ENCODE assay signal across 19 mouse cellular contexts in the genomic region with DNA sequence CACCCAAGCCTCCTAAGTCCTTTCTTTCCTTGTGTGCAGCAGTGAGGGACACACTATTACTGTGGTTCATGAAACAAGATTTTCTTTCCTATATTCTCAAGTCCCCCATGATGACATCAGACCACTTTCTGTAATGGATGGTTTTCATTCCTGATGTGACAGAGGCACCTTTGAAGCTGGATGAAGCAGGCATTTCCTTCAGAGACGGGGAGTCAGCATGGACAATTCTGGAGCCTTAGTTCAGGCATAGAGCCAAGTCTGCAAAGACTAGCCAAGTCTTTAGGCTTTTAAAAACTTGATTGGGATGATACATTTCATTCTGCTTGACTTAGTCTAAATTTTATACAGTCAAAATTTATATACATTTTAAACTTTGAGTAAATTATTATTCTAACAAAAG.
DNase-seq lines count a peak whose midpoint lies in the region; ATAC-seq and TF ChIP-seq lines count a peak whose summit lies in the region.
"Had no signal": no experiment of that assay in that cellular context is flagged by ENCODE, and none has a peak within 500 bp of the region (broad histone marks: within the 10 kb centered on the region; RNA-seq: fewer than 3 reads in every experiment).

No protein-coding gene starts in this region.

- 47% methylated on average over 1 of the region's 1 CpGs for WGBS in hindbrain, embryonic 15.5 days
- whole genome bisulfite sequencing in hindbrain, embryonic 12.5 days: 57% methylated on average over 1 of the region's 1 CpGs
- WGBS in midbrain, embryonic 14.5 days: 73% methylated on average over 1 of the region's 1 CpGs
- 84% methylated on average over 1 of the region's 1 CpGs for WGBS in midbrain, embryonic 11.5 days

- no peak for TF ChIP-seq CTCF in brain, embryonic 14.5 days (IDR thresholded peaks at IDR 0.05; ENCODE audit: borderline replicate concordance, extremely low read depth, insufficient read depth, insufficient read length)

- H3K4me1 ChIP-seq in hindbrain, embryonic 15.5 days (replicated peaks): peaks cover 10% of the 10 kb centered on the region; the same call in 1 of the 2 replicates
- H3K4me1 ChIP-seq in hindbrain, embryonic 12.5 days: no peaks in the 10 kb centered on the region
- 0 out of 2 replicates have a peak, but pooled peaks cover 3% of the 10 kb centered on the region for H3K4me1 ChIP-seq in midbrain, embryonic 14.5 days (ENCODE audit: control insufficient read depth, insufficient read depth, low read length)
- no peaks in the 10 kb centered on the region for H3K4me1 ChIP-seq in midbrain, embryonic 11.5 days (ENCODE audit: control insufficient read depth, insufficient read depth, low read length)
- H3K4me1 ChIP-seq: embryonic facial prominence, embryonic 13.5 days; heart, embryonic 10.5 days had no signal

- no peak for TF ChIP-seq POLR2A in brain, embryonic 14.5 days (IDR thresholded peaks at IDR 0.05; ENCODE audit: borderline replicate concordance, extremely low read depth, insufficient read depth, insufficient read length, poor library complexity, severe bottlenecking)

- ATAC-seq in hindbrain, embryonic 15.5 days (ENCODE audit: low FRiP score, low read depth): no peak
- no peak for ATAC-seq in hindbrain, embryonic 12.5 days (ENCODE audit: low FRiP score)
- no peak for ATAC-seq in midbrain, embryonic 14.5 days (ENCODE audit: low FRiP score, low TSS enrichment)
- ATAC-seq in midbrain, embryonic 11.5 days (ENCODE audit: low FRiP score): no peak
- ATAC-seq: CD4-positive, CD25-positive, alpha-beta regulatory T cell, adult 4 months had no signal

- no peak overlapping the region for H3K4me3 ChIP-seq in hindbrain, embryonic 15.5 days
- no peak overlapping the region for H3K4me3 ChIP-seq in hindbrain, embryonic 12.5 days
- no peak overlapping the region for H3K4me3 ChIP-seq in midbrain, embryonic 14.5 days (replicated peaks; ENCODE audit: low read depth, low read length)
- no peak overlapping the region for H3K4me3 ChIP-seq in midbrain, embryonic 11.5 days (ENCODE audit: low read depth, low read length)
- H3K4me3 ChIP-seq: embryonic facial prominence, embryonic 13.5 days; heart, embryonic 10.5 days; neural tube, embryonic 13.5 days had no signal

- H3K36me3 ChIP-seq in hindbrain, embryonic 15.5 days: no peaks in the 10 kb centered on the region
- no peaks in the 10 kb centered on the region for H3K36me3 ChIP-seq in hindbrain, embryonic 12.5 days
- H3K36me3 ChIP-seq in midbrain, embryonic 14.5 days (ENCODE audit: control insufficient read depth, insufficient read depth, low read length): no peaks in the 10 kb centered on the region
- H3K36me3 ChIP-seq in midbrain, embryonic 11.5 days (ENCODE audit: control insufficient read depth, insufficient read depth, low read length): no peaks in the 10 kb centered on the region
- H3K36me3 ChIP-seq: embryonic facial prominence, embryonic 13.5 days; G1E; heart, embryonic 10.5 days; neural tube, embryonic 13.5 days had no signal

- H3K4me2 ChIP-seq in hindbrain, embryonic 15.5 days: peak overlapping the region; percentile 31; the same call in 1 of the 2 replicates
- H3K4me2 ChIP-seq in hindbrain, embryonic 12.5 days (replicated peaks): no peak overlapping the region
- no peak overlapping the region for H3K4me2 ChIP-seq in midbrain, embryonic 14.5 days (ENCODE audit: low read length)
- no peak overlapping the region for H3K4me2 ChIP-seq in midbrain, embryonic 11.5 days
- H3K4me2 ChIP-seq: embryonic facial prominence, embryonic 13.5 days had no signal

- H3K9ac ChIP-seq in hindbrain, embryonic 15.5 days: no peak overlapping the region
- H3K9ac ChIP-seq in hindbrain, embryonic 12.5 days: no peak overlapping the region
- no peak overlapping the region for H3K9ac ChIP-seq in midbrain, embryonic 14.5 days (replicated peaks; ENCODE audit: low read length)
- no peak overlapping the region for H3K9ac ChIP-seq in midbrain, embryonic 11.5 days (ENCODE audit: low read length)
- H3K9ac ChIP-seq: embryonic facial prominence, embryonic 13.5 days had no signal

- no peaks in the 10 kb centered on the region for H3K27me3 ChIP-seq in hindbrain, embryonic 15.5 days
- H3K27me3 ChIP-seq in hindbrain, embryonic 12.5 days: no peaks in the 10 kb centered on the region
- no peaks in the 10 kb centered on the region for H3K27me3 ChIP-seq in midbrain, embryonic 14.5 days (ENCODE audit: control insufficient read depth, insufficient read depth, low read length)
- H3K27me3 ChIP-seq in midbrain, embryonic 11.5 days (ENCODE audit: control insufficient read depth, insufficient read depth, low read length): no peaks in the 10 kb centered on the region
- H3K27me3 ChIP-seq: embryonic facial prominence, embryonic 13.5 days; neural tube, embryonic 13.5 days had no signal

- DNase-seq in midbrain, embryonic 14.5 days: peak; percentile 10
- DNase-seq in midbrain, embryonic 11.5 days (ENCODE audit: low spot score, missing footprints): no peak
- peak; percentile 30 for DNase-seq in brain, embryonic 14.5 days (ENCODE audit: low read depth)
- DNase-seq in cerebellum, postnatal 14 days: peak; percentile 26 to 48
- DNase-seq in frontal cortex, postnatal 36 days (ENCODE audit: low spot score in 2 of 2): no peak
- DNase-seq: adrenal gland, adult 8-10 months; gastrocnemius, postnatal 36 days; heart, postnatal 10 days; kidney, adult 2 months; liver; lung, adult 2 months; right cerebral cortex, postnatal 14 days had no signal

- no peak overlapping the region for H3K27ac ChIP-seq in hindbrain, embryonic 15.5 days (replicated peaks)
- H3K27ac ChIP-seq in hindbrain, embryonic 12.5 days: no peak overlapping the region
- 0 out of 2 replicates have a peak overlapping the region, but pooled peaks have one; percentile 60 for H3K27ac ChIP-seq in midbrain, embryonic 14.5 days (replicated peaks; ENCODE audit: low read depth, low read length)
- H3K27ac ChIP-seq in midbrain, embryonic 11.5 days (ENCODE audit: low read depth, low read length): no peak overlapping the region
- H3K27ac ChIP-seq: embryonic facial prominence, embryonic 13.5 days; heart, embryonic 10.5 days had no signal

- H3K9me3 ChIP-seq in hindbrain, embryonic 15.5 days: no peaks in the 10 kb centered on the region
- no peaks in the 10 kb centered on the region for H3K9me3 ChIP-seq in hindbrain, embryonic 12.5 days (replicated peaks)
- H3K9me3 ChIP-seq in midbrain, embryonic 14.5 days (ENCODE audit: control insufficient read depth, low read length): no peaks in the 10 kb centered on the region; the same call in 1 of the 2 replicates
- 0 out of 2 replicates have a peak, but pooled peaks cover 2% of the 10 kb centered on the region for H3K9me3 ChIP-seq in midbrain, embryonic 11.5 days (ENCODE audit: control insufficient read depth, low read length)
- H3K9me3 ChIP-seq: embryonic facial prominence, embryonic 13.5 days; G1E; heart, embryonic 10.5 days; neural tube, embryonic 13.5 days had no signal

Comparison
In these comparisons a context has a peak if more than half of its experiments do, and no peak if none do; other contexts are left out.
1. DNase-seq: peak in midbrain, embryonic 14.5 days (single experiment), brain, embryonic 14.5 days (single experiment) and cerebellum, postnatal 14 days (2 of 2); none in midbrain, embryonic 11.5 days (single experiment) and frontal cortex, postnatal 36 days (0 of 2).